Mouse (Mus musculus) 3T3-L1 (cell line): Measurements from ENCODE around the gene Kcnj3.

Source experiments
- DNase-seq: peaks from one replicate; pipeline ENCODE4 v3.0.0-alpha.2; 2015; ENCODE audit warnings: low read depth, low spot score

Kcnj3 gene

DNA sequence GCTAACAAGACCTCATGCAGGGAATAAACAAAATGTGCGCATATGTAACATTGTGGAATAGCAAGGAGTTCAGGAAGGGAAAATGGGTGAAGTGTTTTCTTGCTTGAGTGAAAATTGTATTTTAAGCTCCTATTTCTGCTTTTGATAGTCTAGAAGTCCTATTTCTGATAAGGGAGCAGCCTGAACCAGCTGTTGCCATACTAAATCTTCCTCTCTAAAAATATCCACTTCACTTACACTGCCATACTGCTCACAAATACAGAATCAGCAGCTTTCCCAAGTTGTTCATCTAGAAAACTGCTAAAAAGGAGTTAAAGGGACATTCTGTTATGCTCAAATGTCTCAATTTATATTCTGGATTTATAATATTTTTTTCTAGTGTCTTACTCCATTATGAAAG lies 69.9 kb downstream of the Kcnj3 start:
- DNase-seq: no peak

DNA sequence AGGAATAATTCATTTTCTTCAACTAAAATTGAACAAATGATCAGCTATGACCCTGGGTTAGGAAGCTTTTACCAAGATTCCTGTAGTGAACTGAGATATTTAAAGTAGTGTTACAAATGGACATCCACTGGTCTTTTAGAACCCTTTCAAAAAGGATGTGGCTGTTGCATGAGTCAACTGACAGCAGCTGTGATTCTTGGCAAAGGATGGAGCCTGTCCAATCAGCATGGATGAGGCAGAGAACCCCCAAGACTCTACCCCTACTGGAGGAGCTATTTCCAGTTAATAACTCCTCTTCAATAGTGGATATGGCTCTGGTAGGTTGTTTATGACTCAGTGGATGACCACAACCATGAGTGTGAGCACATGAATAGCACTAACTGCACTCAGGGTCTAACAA lies 81.5 kb downstream of the Kcnj3 start:
- peak; percentile 65 for DNase-seq

DNA sequence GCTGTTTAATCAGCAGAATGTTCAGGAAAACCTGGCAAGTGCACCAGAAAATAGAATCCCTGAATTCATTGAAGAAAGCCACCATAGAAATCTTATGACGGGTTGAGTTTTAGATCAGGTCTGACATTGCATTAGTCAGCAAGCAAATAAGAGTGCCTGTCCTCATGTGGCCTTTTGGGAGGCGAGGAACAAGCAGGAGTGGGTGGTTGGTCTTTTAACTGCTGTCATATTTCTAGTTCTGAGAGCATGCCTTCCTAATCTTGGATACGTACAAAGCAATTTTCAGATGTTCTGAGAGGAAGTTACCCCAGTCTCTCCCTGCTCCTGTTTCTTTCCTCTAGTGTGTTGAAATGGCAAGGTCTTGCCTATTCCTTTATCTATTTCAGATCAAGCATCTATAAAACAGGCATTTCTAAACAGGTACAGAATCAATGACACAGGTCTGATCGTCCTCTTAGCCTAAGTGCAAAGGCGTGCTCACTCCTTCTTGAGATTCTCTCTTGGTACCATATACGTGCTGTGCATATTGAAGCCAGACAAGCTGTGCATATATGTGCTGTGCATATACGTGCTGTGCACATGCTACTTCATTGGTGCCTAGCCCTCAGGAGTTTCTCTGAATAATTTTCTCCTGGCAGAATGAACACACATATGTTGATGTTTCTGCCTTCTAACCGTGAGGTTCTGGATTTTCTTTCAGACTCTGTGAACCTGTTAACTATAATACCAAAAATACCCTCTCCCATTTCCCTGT lies 97.1 kb downstream of the Kcnj3 start:
- no peak for DNase-seq

DNA sequence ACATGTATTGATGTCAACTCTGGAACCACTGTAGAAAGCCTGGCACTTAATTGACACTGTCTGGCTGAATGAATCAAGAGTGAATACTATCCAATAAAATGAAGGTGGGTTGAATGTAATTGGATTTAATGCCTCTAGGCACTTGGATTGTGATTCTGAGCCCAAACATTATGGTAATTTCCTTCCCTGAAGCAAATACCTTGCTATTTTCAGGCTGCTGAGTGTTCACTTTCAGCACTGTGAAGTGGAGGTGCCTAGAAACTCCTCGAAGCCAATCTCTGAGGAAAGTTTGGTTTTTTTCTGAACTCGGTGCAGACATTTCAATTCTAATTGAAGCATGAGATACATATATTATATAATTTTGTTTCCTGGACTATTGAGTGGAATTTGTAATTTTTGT lies 99.2 kb downstream of the Kcnj3 start:
- no peak for DNase-seq

DNA sequence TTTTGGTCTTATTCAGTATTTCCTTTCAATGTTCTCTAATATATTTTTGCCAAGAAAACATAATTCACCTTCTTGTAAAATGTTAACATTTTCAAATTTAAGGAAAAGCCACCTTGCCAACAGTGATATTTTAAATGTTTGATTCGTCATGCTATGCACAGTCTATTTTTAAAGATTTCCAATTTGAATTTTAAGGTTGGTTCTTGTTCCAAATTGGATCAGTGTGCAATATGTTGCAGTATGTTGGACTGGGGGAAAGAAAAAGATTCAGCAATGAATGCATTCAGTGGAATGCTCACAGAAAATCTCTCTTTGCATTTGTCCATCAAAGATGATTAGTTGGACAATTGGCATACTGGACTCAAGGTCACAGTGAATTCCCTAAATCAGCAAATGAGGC lies 99.7 kb downstream of the Kcnj3 start:
- no peak for DNase-seq

DNA sequence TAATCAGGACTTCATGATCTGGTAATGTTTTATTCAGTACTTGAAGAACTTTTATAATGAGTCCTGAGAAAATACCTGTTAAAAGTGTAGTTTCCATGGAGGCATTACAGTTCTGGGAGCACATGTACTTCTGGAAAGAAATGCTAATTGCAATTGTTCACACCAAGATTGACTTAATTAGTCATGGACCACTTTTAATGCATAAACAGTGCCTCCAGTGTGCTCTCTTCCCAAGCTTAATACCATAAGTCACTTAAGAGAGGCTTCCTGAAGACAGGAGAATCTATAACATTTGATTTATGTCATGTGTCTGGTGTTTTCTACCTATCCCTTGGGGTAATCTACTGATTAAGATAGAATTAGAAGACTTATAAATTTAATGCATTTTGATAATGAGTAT lies 111.8 kb downstream of the Kcnj3 start:
- DNase-seq: no peak

DNA sequence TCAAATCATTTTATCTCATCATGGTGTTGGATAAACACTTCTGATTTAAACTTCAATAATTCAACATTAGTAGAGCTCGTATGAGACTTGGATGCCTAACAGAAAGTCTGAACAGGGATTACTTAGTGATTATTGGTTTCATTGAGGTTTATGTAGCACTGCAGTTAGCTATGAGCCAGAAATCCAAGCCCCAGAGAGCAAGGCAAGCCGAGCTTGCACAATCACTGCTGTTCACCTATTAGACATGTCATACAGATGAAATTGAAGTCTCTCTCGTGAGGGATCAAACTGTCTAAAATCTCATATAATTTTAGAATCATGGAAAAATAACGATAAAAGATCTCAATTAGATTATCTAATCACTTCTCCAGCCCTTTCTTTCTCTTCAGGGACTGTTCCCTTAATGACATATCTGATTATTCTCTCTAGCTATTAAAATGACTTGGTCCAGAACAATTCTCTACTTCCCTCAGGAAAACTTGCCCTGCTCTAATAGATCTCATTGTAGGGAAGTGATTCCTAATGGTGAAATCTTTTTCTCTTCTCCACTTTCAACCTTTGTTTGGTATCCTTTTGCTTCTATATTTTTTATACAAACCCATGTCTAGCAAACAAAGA lies 122.7 kb downstream of the Kcnj3 start:
- DNase-seq: no peak

DNA sequence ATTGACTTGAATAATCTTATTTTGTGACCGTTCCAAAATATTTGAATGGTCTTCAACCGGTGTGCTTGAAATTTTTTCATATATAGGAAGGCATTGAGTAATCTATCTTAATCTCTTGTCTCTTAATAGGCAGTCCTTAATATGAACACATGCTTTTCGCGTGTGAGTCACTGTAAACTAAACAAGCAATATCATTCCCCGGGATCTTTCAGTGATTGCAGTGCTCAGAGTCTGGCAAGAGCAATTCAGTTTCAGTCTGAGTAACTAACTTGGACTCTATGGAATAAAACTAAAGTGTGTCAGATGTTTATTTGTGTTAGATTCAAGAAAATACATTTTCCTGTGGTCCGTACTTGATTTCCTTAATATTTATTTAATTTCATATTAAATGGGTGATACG lies 133.5 kb downstream of the Kcnj3 start:
- peak; percentile 59 for DNase-seq

DNA sequence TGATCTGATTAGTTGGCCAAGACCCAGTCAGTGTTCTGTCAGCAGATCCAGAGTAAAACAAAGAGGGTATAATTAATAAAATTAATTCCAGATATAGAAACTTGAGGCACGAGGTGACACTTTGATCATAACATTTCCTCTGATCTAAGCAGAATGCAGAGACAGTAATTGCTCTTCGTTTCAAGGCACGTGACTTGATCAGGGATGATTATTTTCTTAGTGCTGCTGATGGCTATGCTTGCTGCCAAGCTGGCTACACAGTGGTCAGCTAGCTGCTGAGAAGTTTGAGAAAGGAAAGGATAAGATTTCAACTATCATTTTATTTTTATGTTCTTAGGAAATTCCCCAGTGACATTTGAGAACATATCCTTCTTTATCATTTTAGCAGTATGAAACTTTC lies 135.7 kb downstream of the Kcnj3 start:
- DNase-seq: no peak

DNA sequence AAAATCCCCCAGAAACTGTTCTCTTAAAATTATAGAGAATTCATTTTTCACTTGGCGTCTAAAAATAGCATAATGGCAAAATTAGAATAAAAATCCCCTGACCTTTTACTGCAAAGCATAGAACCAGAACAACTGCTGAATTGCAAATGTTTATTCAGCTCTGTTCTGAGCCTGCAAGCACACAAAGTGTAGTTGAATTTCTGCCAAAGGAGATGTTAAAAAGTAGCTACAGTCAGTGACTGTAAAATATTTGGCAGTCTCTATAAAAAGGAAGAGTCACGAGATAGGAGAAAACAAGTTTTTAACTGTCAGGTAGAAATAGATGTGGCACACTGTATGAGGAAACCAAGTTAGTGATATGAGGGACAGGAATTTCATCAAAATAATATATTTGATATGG lies 144.5 kb downstream of the Kcnj3 start:
- DNase-seq: no peak

DNA sequence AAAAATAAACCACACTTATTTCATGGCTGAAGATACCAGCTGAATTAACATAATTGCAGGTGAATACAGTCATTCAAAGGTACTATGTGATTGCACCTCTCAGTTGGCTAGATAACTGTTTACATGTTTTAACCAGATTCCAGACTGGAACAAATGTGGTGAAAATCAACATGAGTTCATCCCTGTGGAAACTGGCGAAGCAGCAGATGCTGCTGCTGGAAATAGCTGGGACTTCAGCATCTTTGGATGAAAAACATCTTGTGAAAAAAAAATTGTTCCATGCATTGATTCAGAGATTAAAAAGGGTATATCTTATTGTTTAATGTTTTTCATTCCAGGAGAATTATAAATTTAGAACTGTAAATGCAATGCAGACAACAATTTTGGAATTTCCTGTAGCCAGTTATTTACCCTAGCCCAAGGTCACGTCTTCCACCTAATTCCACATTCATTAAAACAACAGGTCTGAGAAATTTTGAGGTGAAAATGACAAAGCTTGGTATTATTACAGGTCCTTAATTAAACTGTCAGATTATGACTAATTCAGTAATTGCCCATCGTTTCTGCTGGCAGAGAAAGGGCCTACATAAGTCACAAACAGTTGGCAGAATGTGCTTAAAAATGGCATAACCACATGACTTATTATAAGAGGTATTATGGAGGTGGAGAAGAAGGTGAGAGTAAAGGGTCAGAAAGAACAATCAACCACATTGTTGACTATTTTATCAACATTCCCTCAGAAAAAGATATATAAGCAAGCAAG lies 155.6 kb downstream of the Kcnj3 start:
- DNase-seq: no peak
